Mouse (Mus musculus): ENCODE data around the gene Anxa5. TPM values are rescaled to one million over a fixed set of nuclear protein-coding genes. Genes with fewer than 3 reads are reported as not detected.

The Anxa5 gene
- polyA plus RNA-seq, 1 experiment from 2014 or later, result 293 TPM

DNA sequence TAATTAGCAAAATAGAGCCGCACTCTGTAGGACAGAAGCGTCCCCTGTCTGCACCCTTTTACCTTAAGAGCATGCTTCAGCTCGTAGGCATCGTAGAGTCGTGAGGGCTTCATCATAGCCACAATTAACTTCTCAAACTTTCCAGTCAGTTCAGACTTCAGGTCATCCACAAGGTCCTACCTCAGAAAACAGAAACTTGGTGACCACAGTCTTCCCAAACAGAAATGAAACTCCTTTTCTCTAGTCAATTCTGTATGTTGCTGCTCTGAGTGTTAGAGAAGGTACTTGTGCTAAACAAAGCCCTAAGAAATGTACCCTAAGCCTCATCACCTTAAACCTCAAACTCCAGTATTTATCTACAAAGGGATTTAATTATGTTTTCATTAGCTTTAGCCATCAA lies 13.9 kb downstream of the Anxa5 start:
- peaks cover 65% of the 10 kb centered on the region for H3K36me3 ChIP-seq
- no peaks in the 10 kb centered on the region for H3K9me3 ChIP-seq
- 86% methylated on average over 5 of the region's 5 CpGs for WGBS
- H3K4me1 ChIP-seq, result peaks cover 19% of the 10 kb centered on the region
- no peak overlapping the region for H3K27ac ChIP-seq
- DNase-seq (ENCODE audit: low spot score), result no peak
- no peak overlapping the region for H3K4me3 ChIP-seq
- H3K27me3 ChIP-seq (ENCODE audit: insufficient read depth, poor library complexity, severe bottlenecking), result no peaks in the 10 kb centered on the region

DNA sequence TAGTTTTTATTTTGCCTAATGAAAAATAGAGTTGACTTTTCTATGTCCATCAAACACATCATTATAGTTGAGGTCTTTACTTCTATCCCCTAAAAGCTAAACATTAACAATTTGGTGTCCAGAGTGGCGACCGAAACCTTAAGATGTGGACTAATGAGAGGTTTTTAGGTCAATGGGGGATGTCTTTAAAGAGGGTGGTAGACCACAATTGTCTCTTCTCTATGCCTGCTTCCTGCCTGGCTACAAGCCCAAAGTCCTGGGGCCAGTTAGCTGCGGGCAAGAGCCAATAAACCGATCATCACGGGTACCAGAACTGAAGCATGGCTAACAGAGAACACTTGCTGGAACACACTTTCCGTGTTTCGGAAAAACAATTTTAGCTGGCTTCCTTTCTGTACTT lies 15.0 kb downstream of the Anxa5 start:
- no peak for DNase-seq (ENCODE audit: low spot score)
- H3K4me3 ChIP-seq, result no peak overlapping the region
- H3K27ac ChIP-seq, result no peak overlapping the region
- no peaks in the 10 kb centered on the region for H3K27me3 ChIP-seq (ENCODE audit: insufficient read depth, poor library complexity, severe bottlenecking)
- no peaks in the 10 kb centered on the region for H3K9me3 ChIP-seq
- H3K36me3 ChIP-seq, result peaks cover 72% of the 10 kb centered on the region
- 90% methylated on average over 7 of the region's 7 CpGs for WGBS
- H3K4me1 ChIP-seq, result peaks cover 10% of the 10 kb centered on the region

DNA sequence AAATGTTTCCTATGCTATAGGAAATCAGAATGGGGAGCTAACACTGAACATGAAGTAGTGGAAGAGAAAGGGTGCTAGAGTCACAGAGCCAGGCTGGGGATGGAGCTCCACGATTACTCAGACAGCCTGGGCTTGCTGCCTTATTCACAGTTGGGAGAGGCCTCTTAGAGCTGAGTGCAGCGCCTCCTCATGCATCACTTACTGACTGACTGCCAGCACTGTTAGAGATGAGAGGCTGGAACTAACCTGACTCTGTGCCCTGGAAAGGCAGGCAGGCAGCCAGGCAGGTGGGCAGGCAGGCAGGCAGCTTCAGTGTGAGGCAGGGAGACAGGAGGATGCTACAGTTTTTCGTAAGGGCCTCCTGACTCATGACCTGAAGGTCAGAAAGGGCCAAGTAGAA lies 20.1 kb downstream of the Anxa5 start:
- Histone ChIP-seq H3K27ac (no peak overlapping the region), H3K4me3 (no peak overlapping the region), H3K27me3 (ENCODE audit: insufficient read depth, poor library complexity, severe bottlenecking) (no peaks in the 10 kb centered on the region), H3K4me1 (peaks cover 2% of the 10 kb centered on the region; the same call in 1 of the 2 replicates), H3K36me3 (peaks cover 86% of the 10 kb centered on the region), H3K9me3 (no peaks in the 10 kb centered on the region)
- no peak for DNase-seq (ENCODE audit: low spot score)
- 77% methylated on average over 3 of the region's 3 CpGs for WGBS

DNA sequence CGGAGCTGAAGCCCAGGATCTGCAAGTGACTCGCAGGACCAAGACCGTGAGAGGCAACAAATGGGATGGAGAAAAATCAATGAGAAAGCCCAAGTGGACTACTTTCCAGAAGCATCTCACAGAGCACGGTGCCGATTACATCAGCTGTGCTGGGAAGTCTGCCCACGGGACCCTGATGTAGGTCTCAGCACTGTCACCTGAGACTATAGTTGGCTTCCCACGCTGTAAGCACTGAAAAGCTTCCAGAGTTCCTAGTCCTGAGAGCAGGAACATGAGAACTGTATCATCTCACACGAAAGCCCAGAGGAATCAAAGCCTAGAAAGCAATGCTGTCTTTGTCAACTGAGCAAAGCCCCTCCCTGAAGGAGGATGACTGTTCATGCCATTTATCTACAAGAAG lies 20.6 kb downstream of the Anxa5 start:
- WGBS, result 88% methylated on average over 8 of the region's 8 CpGs

DNA sequence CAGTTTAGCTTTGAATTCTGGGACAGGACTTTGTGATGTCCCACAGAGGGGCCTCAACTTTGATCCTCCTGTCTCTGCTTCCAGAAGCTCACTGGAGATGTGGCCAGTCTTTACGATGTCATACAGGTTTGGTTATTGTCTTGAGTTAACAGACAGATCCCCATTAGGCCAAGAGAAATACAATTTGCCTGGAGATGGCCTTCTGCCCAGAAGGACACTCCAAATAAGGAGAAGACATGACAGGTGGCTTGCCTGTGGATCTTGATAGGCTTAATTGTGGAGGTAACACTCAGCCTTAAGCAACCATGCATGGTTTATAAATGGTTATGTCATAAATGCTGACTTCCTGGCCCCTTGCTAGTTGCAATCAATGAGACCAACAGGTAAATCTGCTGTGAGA lies 23.2 kb downstream of the Anxa5 start:
- no peak for DNase-seq (ENCODE audit: low spot score)
- Histone ChIP-seq H3K4me3 (no peak overlapping the region), H3K36me3 (peaks cover 85% of the 10 kb centered on the region), H3K27ac (no peak overlapping the region), H3K4me1 (peaks cover 16% of the 10 kb centered on the region), H3K27me3 (ENCODE audit: insufficient read depth, poor library complexity, severe bottlenecking) (no peaks in the 10 kb centered on the region), H3K9me3 (no peaks in the 10 kb centered on the region)
- WGBS, result 89% methylated on average over 1 of the region's 1 CpGs

More for the DNA sequence above, 20.6 kb downstream of the Anxa5 start:
- H3K4me1 ChIP-seq, result peaks cover 6% of the 10 kb centered on the region
- DNase-seq (ENCODE audit: low spot score), result no peak
- no peaks in the 10 kb centered on the region for H3K27me3 ChIP-seq (ENCODE audit: insufficient read depth, poor library complexity, severe bottlenecking)
- no peak overlapping the region for H3K4me3 ChIP-seq
- no peaks in the 10 kb centered on the region for H3K9me3 ChIP-seq
- peaks cover 86% of the 10 kb centered on the region for H3K36me3 ChIP-seq
- no peak overlapping the region for H3K27ac ChIP-seq

DNA sequence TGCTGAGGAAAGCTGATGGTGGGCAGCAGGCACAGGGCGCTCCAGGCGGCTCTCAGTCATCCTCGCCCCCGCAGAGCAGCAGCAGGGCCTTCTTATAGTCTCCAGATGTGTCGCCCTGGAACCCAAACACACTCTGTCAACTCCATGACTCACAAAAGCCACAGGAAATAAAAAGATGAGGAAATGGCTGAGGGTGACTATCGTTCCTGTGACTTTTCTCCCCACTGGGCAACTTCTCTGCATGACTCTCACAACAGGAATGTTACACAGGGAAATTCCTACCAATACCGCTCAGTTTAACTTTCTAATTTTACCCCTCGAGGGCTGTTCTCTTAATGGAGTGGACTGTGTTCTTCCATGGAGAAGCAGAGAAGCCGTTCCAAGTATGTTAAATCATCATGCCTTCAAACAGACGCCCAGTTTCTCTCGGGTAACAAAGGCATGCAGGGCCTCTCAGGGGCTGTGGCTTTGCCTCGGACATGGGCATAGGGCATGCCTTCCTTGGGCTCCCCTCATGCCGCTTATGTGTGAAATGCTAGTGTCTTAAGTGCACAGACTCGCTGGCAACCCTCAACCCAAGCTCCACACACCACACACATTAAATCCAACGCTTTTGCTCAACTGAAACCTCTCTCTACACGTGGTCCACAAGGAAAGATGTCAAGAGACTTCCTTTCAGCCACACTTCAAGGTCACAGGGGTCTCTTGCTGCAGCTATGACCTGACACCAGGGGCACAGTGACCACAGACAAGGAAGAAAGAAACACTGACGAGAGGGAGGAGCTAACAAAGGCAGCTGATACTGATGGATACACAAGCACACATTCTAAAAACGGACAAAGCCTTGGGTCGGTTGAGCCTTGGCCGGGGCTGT lies 26.2 kb downstream of the Anxa5 start:
- Histone ChIP-seq H3K27me3 (ENCODE audit: insufficient read depth, poor library complexity, severe bottlenecking) (no peaks in the 10 kb centered on the region), H3K4me3 (no peak overlapping the region), H3K9me3 (no peaks in the 10 kb centered on the region), H3K36me3 (peaks cover 64% of the 10 kb centered on the region), H3K27ac (peak overlapping the region; percentile 76; the same call in 1 of the 2 replicates), H3K4me1 (peaks cover 16% of the 10 kb centered on the region)
- DNase-seq (ENCODE audit: low spot score), result no peak
- WGBS, result 31% methylated on average over 20 of the region's 20 CpGs

DNA sequence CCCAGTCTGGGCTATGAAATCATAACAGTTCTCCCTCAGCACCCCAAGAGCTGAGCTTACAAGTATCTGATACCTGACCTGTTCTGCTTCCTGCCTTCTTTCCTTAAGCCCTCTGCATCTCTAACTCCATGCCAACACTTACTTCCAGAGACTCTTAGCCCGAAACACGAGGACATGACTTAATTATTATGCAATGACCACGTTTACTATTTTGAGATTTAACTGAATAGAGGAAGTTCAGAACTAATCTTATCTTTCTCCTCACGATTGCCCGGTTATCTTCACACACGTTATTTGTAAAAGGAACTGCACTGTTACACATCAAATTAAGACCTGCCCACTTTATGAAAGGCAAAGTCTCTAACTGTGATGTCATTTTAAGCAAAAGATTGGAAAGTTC lies 28.8 kb downstream of the Anxa5 start:
- peaks cover 44% of the 10 kb centered on the region for H3K36me3 ChIP-seq

DNA sequence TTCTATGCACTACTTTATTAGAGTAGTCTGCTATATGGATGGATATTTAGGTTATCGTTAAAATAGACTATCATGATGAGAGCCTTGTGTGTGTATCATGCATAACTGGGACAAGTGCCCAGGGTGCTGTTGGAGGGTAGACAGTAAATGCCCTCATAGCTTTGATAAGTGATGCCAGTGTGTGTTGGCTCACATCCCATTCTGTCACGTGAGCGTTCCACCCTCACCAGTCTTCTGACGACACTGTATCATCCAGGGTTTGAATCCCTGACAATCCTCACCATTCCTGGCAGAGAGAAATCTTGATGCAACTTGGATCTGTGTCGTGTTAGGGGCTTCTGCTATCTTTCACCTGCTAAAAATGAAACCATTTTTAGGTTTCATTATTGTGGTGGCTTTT lies 29.2 kb downstream of the Anxa5 start:
- H3K27ac ChIP-seq, result no peak overlapping the region
- no peaks in the 10 kb centered on the region for H3K27me3 ChIP-seq (ENCODE audit: insufficient read depth, poor library complexity, severe bottlenecking)
- peaks cover 40% of the 10 kb centered on the region for H3K36me3 ChIP-seq
- DNase-seq (ENCODE audit: low spot score), result no peak
- no peak overlapping the region for H3K4me3 ChIP-seq
- 71% methylated on average over 5 of the region's 5 CpGs for WGBS
- no peaks in the 10 kb centered on the region for H3K9me3 ChIP-seq
- H3K4me1 ChIP-seq, result peaks cover 16% of the 10 kb centered on the region

More for the DNA sequence above, 28.8 kb downstream of the Anxa5 start:
- Histone ChIP-seq H3K9me3 (no peaks in the 10 kb centered on the region), H3K4me3 (no peak overlapping the region), H3K27ac (no peak overlapping the region), H3K4me1 (peaks cover 16% of the 10 kb centered on the region), H3K27me3 (ENCODE audit: insufficient read depth, poor library complexity, severe bottlenecking) (no peaks in the 10 kb centered on the region)
- DNase-seq (ENCODE audit: low spot score), result no peak
- WGBS, result 40% methylated on average over 6 of the region's 6 CpGs

DNA sequence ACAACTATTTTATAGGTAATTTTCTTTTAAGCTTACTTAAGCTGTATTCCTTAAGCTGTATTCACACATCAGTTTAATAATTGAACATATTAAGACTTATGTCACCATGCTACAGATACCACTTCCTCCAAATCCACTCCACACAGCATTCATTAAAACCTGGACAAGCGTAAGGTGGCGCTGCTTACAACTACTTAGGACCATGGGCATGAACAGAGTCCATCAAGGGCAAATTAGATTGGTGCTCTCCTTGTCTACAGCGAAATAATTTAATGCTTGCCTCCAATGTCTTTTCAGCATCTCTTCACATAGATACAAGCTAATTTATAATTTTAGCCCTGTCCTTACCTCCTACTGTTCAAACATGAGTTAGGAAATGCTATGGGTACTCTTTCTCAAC lies 29.7 kb downstream of the Anxa5 start:
- H3K4me3 ChIP-seq, result no peak overlapping the region
- 90% methylated on average over 3 of the region's 3 CpGs for WGBS
- H3K27me3 ChIP-seq (ENCODE audit: insufficient read depth, poor library complexity, severe bottlenecking), result no peaks in the 10 kb centered on the region

DNA sequence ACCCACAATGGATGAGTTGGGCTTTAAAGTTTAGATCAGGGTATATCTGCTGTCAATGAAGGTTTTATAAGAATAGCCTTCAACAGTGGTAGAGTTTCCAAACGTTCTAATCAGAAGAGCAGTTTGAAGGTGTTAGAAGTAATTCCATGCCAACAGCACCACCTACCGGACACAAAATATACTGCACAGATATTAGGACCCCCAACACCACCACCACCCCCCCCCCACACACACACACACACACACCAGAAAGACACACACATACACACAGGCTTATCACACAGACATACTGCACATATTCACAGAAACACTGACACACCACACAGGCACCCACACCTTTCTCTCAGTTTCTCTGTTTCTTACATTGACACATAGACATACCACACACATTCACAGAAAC lies 33.3 kb downstream of the Anxa5 start:
- no peak overlapping the region for H3K27ac ChIP-seq
- H3K36me3 ChIP-seq, result peaks cover 4% of the 10 kb centered on the region; the same call in 1 of the 2 replicates
- peaks cover 9% of the 10 kb centered on the region; the same call in 1 of the 2 replicates for H3K4me1 ChIP-seq
- H3K27me3 ChIP-seq (ENCODE audit: insufficient read depth, poor library complexity, severe bottlenecking), result no peaks in the 10 kb centered on the region
- DNase-seq (ENCODE audit: low spot score), result no peak
- 0% methylated on average over 2 of the region's 2 CpGs for WGBS
- H3K9me3 ChIP-seq, result no peaks in the 10 kb centered on the region
- no peak overlapping the region for H3K4me3 ChIP-seq

More for the DNA sequence above, 29.7 kb downstream of the Anxa5 start:
- H3K9me3 ChIP-seq, result no peaks in the 10 kb centered on the region
- peaks cover 16% of the 10 kb centered on the region for H3K4me1 ChIP-seq
- no peak for DNase-seq (ENCODE audit: low spot score)
- no peak overlapping the region for H3K27ac ChIP-seq
- peaks cover 35% of the 10 kb centered on the region for H3K36me3 ChIP-seq

DNA sequence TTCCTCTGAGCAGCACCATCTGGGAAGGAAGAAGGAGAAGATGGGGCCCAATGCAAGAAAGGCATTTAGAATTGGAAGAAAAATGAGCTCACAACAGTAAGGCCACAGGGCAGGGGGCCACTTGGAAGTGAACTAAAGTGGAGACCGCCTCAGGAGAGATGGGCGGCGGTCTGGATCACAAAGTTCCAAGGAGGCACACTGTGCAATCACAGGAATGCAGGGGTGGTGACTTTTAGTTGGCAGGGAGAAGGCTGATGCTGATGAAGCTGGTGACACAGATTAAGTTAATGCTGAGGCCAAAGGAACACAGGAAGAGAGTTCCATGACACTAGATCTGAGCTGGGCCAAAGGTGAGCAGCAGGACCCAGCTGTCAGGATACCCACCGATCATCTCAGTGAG lies 35.4 kb downstream of the Anxa5 start:
- Histone ChIP-seq H3K4me1 (peaks cover 9% of the 10 kb centered on the region; the same call in 1 of the 2 replicates), H3K4me3 (no peak overlapping the region), H3K27ac (no peak overlapping the region), H3K36me3 (no peaks in the 10 kb centered on the region), H3K27me3 (ENCODE audit: insufficient read depth, poor library complexity, severe bottlenecking) (no peaks in the 10 kb centered on the region), H3K9me3 (no peaks in the 10 kb centered on the region)
- no peak for DNase-seq (ENCODE audit: low spot score)
- 71% methylated on average over 4 of the region's 4 CpGs for WGBS

DNA sequence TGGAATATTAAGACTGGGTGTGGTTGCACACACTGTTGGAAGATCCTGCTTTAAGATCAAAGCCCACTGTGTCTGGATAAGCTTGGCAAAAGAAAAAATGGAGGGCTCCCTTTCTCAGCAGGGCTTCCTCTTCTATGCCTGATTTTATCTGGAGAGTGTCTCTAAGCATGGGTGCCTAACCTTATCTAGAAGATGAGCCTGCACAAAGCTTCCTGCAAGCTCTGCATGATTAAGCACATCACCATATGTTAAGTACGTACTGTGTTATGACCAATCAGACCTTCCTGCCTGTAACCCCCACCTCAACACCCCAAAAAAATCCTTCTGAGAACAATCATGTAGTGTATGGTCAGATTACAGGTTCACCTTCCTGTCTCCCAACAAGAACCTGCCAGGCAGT lies 45.3 kb downstream of the Anxa5 start:
- H3K4me1 ChIP-seq, result no peaks in the 10 kb centered on the region
- no peaks in the 10 kb centered on the region for H3K9me3 ChIP-seq
- H3K27ac ChIP-seq, result no peak overlapping the region
- H3K4me3 ChIP-seq, result no peak overlapping the region
- DNase-seq (ENCODE audit: low spot score), result no peak
- no peaks in the 10 kb centered on the region for H3K27me3 ChIP-seq (ENCODE audit: insufficient read depth, poor library complexity, severe bottlenecking)
- 88% methylated on average over 1 of the region's 1 CpGs for WGBS
- no peaks in the 10 kb centered on the region for H3K36me3 ChIP-seq

DNA sequence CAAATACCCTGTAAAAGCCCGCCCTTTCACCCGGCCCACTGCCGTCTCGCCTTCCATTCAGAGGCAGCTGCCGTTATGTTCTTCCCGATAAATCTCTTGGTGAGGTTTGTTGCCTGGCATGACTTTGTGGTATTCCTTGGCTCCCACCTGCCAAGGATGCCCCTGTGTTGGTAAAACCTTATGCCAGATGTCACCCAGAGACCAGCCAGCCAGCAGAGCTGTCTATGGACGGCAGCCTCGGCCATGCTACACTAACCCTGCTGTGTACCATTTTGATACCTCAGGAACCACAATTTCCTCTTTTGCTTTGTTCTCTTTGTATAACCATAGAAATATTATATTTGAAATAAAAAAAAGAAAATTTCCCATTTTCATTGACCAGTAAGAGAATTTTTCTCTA lies 48.3 kb downstream of the Anxa5 start:
- Histone ChIP-seq H3K27ac (no peak overlapping the region), H3K36me3 (no peaks in the 10 kb centered on the region), H3K4me1 (no peaks in the 10 kb centered on the region), H3K4me3 (no peak overlapping the region), H3K27me3 (ENCODE audit: insufficient read depth, poor library complexity, severe bottlenecking) (no peaks in the 10 kb centered on the region), H3K9me3 (no peaks in the 10 kb centered on the region)
- 95% methylated on average over 8 of the region's 8 CpGs for WGBS
- DNase-seq (ENCODE audit: low spot score), result no peak

All from heart, embryonic 10.5 days (tissue).